Mouse (Mus musculus) adrenal gland, postnatal 14 days (tissue): ENCODE data around the gene Anapc13. TPM values are rescaled to one million over a fixed set of nuclear protein-coding genes. Genes with fewer than 3 reads are reported as not detected.

Source experiments
- DNase-seq: peaks from one replicate; pipeline ENCODE4 v3.0.0; 2021; ENCODE audit warnings: mixed read lengths
- total RNA-seq: library from RNA; stranded (reverse); gene quantifications from 2 replicates; pipeline ENCODE4 v1.2.3, GENCODE M21; 2021

The Anapc13 gene
- total RNA-seq, 1 experiment from 2014 or later, result 307 TPM

DNA sequence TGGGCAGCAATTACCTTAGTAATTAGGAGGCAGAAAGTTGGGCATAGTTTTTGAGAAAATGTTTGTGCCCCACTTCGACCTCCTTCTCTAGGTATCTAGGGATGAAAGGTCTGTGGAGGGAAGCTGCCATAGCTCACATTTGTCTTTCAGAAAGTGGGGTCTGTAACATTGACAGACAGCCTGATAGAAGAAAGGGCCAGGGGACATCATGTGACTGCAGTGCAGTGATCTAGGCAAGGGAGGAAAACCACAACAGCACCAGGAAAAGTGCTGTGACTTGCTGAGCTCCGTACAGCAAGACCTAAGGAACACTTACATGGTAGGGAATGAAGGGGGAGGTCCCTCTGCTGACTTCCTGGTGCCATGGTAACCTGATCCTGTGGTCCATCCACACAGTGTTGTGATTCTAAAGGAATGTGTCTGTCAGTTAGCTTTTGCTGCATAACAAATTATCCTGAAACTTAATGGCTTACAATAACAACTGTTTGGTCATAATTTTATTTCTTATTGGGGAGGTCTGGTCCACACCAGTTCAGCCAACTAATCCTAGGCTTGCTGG is 5.6 kb downstream of the Anapc13 start:
- no peak for DNase-seq

DNA sequence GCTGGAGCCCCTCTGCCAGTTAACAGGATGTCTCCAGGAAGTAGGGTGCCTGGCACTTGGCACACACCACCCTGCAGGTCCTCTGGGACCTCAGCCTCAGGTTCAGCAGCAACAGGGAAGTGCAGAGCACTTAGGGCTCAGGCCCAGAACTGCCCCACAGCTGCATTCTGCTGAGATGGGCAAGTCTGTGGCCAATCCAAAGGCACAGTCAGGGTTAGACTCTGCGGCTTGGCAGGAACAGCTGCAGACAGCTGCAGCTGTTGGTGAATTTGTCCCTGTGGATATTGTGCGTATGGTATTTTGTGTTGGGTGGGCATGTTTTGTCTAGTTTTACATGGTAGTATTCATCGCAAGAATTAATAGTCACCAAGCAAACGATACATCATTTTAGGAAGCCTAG is 6.1 kb downstream of the Anapc13 start:
- no peak for DNase-seq

DNA sequence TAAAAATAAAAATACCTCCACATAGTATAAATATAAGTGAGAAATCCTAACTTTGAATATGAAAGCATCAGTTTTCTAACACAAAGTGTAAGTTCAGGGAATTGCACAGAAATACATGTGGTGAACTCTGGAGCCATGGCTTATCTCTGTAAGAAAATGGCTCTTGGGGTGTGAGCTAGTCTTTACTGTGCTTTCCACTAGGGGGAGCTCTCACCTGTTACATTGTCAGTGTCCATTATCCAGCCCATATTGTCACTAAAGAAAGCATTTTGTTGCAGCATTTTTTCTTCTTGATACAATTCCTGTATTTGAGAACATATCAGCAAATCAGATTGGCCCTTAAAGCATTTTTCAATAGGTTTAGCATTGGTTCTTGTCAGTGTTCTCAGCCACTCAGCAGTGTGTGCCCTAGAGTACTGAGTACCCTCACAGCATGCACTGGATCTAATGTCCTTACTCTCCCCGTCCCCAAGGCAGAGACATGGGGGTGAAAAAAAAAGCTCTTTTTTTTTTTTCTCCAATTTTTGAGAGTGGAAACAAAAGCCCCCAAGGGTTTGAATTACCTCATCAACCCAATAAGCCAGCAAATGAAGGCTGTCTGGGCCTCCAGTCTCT is 6.9 kb downstream of the Anapc13 start:
- peak; percentile 74 for DNase-seq

DNA sequence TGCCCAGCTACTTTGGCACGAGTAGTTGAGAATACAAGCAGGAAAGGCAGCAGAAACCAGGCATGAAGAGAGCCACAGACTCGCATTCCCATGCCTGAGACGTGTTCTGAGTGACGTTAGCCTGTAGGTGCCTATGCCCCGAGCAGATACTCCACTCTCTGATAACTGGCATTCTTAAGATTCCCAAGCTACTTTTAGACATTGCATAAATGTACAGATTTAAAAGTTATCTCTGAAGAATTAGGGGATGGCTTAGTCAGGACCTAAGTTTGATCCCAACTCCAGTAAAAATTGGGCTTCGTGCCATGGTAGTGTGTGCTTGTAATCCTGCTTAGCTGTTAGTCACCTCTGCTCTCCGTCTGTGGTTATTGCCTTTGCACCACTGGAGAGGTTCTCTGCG is 8.4 kb downstream of the Anapc13 start:
- DNase-seq, result no peak

DNA sequence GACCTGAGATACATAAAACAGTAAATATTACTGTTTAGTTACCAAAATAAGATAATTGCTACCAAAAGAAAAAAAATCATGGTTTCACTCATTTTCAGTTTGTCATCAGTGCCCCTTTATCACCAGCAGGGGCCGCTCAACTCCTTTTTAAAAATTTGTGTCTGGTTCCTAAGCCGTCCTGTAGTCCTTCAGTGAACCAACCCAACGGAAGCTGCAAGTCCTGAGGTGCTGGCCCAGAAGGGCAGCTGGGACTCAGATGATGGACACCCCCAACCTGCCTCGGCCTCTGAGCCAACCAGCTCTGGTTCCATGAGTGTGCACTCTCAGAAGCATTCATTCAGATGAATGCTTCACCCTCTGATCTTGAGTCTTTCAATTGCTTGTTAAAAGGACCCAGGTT is 10.5 kb downstream of the Anapc13 start:
- peak; percentile 79 for DNase-seq

DNA sequence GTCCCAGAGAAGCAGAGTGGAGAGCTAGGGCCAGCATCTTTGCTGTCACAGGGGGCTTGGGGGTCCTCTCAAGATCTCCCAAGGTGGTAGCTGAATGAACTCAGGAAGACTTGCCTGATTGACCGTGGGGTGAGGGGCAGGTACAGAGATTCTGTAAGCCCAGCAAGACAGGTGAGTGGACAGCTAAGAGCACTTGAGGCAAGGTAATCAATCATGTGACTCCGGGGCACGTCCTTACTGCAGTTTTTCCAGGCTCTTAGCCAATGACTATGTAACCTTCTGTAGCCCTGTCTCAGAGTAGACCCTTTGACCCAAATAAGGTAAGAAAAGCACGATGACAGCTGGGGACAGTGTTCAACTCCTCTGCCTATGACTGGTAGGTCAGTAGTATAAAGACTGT is 11.0 kb downstream of the Anapc13 start:
- no peak for DNase-seq

DNA sequence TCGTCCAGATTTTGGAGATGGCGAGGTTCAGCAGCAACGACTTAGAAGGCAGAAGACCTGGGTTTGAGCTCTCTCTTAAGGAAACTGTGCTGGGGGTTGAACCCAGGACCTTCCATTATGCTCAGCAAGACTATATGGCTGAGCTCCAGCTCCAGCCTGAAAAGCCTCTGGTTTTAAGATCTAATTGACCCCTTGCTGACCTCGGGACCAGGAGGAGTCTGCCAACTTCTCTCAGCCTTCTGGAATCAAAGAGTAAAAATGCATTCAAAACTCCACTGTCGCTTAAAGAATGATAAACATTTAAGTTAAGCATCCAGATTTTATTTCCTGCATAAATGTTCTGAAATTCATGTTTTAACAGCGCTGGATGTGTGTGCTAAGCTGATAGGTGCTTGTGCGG is 12.9 kb downstream of the Anapc13 start:
- DNase-seq, result no peak

DNA sequence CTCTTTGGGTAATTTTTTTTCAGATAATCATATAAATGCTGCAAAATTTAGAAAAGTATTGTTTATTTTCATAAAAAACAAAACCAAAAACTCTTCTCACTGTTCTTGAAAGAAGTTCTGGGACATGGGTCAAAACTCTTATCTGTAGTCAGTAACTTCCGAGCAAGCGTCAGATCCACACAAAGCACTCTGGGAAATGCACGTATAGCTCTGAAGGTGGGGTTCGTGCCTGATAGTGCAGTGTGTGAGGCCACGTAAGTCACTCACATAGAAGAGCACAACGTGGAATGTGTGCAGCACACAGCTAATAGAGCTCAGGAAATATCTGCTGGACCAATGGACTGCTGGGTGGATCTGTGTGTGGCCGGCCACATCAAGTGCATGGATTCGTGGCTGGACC is 13.4 kb downstream of the Anapc13 start:
- no peak for DNase-seq

DNA sequence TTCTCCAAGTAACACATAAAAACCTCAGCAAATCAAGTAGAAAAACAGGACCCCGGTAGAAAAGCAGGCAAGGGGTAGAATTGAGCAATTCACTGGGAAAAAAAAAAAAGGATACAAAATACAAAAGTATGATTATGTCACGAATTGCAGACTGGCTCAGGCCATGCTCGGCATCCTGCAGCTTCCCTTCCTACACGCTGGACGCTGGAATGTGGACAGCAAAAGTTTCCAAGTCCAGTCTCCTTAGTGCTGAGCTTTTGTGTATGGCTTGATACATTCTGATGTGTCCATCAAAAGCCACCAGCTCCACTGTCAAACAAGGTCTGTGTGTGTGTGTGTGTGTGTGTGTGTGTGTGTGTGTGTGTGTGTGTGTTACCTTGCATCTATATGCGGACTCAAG is 15.4 kb downstream of the Anapc13 start:
- no peak for DNase-seq

DNA sequence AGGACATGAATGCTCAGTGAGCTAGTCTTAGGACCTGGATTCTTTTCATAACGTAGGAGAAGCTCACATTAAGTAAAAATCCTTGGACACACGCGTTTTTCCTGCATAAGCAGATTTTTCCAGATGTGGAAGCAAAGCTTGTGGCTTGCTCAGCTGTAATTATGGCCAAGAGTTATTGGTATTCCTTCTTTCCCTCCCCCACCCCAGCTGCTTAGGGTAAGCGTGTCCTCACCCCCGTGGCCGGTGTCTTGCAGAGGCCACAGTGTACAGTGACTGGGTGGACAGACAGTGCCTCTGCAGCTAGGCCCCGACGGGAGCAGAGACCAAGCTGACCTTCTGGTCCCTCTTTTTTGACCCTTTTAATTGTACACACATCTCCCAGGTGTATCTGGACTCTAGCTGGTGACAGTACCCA is 17.0 kb downstream of the Anapc13 start:
- no peak for DNase-seq

DNA sequence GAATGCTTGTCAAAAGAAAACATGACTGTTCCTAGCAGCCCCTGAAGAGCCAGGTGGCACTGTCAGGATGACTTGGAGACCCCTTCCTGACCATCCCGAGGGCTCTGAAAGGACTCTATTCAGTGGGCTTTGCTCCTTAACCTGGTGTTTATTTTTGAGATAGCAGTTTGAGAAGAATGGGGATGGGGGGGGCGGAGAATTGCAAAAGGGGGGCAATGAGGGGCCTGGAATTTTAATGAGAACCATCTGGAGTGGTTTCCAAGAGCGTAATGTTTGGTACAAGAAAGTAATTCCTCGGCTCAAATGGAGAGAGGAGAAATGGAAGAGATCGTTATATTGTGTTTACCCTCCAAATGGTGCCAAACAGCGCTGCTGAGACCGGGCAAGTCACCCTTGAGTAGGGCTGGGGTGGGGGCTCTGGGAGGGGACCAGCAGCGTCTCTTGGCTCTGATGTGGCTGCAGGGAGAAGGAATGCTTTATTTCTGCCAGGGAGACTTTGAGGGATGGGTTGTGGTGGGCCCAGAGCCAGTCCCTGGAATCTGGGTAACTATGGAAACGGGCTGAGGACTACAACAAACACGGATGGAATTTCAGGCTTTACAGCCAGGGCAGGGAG is 17.5 kb downstream of the Anapc13 start:
- DNase-seq, result peak; percentile 78

DNA sequence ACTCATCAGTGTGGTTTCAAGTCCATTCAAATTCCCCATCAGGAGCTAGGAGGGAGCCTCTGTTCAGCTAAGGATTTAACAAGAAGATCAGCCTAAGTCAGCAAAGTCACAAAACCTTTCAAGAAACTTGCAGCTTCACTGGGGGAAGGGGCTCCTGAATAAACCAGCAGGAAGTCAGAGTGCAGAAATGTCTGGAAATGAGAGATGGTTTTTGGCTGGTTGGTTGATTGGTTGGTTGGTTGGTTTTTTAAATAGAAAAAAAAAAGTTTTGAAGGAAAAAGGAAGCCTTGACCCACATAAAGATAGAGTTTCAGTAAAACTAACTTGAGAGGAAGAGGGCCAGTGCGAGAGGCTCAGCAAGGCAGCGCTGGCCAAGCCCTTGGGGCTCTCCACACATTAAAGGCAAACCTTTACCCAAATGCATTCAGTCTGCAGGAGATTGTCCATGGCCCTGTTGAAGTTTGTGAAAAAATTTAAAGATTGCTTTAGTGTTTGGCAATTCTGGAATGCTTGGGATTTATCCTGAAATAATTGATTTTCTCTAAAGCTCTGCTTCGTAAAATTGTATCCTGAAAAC is 19.1 kb downstream of the Anapc13 start:
- DNase-seq, result no peak

DNA sequence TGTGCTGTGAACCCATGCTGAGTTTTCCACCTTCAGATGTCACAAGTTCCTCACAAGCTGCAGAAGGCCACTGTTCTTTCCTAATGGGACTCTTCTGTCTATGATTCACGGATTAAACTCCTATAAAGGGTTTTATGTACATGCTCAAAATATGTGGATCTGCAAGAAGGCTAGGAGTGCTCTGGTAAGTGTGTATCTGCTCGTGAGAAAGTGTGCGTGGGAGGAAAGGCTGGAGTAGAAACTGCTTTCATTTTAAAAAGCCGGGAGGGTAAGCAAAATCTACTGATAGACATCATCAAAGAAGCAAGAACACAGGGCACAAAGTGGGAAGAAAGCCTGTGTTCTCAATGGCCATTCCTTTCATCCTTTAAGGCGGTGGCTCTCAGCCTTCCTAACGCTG is 20.9 kb downstream of the Anapc13 start:
- no peak for DNase-seq

DNA sequence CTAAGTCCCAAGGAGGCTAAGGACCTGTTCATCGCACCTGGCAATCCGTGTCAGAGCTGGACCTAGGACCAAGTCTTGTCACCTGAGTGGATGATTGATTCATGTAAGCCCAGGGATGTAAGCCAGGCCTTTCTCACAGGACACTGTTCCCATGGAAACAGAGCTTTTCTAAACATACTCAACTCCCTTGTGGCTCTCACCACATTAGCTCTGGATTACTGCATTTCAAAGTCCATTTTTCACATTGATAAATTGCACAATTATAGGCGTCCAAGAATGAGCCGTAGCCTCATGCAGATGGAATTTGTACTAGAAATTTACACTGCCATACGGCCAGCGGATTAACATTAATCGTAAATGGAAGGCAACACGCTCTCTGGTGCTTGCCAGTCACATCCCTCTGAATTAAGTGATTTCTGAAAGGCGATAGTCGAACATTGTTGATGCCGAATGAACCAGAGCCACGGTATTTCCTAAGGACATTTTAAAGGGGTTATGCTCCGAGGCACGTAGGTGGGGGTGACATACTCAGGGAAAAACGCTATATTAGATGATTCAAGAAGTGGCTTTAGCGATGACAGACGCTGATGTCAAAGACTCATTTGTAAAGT is 23.9 kb downstream of the Anapc13 start:
- no peak for DNase-seq

DNA sequence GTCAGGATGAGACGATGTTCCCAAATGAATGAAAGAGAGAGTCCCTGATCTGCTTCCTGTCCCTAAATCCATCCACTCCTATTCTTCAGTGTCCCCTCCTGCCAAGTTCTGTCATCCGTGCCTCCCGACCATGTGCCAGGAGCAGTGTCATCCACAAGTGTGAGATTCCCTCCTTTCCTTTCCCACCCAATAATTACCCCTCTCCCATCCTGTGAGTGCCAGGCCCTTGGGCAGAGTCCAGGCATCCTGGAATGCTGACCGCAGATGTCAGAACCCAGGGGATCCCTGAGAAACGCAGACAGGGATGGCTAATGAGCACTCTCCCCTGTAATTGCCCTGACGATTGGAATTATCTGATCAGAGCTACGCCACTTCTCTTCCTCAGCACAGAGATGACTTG is 24.5 kb downstream of the Anapc13 start:
- DNase-seq, result no peak

DNA sequence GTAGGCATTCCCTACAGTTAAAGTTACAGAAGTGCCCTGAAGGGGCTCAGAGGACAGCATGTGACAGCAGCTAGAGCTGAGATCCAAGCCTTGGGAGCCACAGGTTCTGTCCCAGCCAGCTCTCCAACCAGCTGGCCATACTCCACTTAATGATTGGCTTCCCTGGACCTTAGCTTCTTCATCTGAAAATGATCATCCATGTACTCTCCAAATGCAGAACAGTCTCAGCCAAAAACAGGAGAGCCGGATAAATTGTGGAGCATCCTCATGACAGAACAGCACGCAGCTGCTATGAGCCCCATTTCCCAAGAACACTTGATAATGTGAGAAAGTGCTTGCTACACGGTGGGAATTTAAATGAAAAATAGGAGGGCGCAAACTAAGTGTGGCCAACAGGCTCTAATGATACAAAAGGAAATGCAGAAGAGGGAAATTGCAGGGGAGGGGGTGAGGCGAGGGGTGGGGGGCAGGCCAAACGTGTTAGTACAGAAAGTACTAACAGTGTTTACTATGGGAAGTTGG is 25.2 kb downstream of the Anapc13 start:
- DNase-seq, result no peak

DNA sequence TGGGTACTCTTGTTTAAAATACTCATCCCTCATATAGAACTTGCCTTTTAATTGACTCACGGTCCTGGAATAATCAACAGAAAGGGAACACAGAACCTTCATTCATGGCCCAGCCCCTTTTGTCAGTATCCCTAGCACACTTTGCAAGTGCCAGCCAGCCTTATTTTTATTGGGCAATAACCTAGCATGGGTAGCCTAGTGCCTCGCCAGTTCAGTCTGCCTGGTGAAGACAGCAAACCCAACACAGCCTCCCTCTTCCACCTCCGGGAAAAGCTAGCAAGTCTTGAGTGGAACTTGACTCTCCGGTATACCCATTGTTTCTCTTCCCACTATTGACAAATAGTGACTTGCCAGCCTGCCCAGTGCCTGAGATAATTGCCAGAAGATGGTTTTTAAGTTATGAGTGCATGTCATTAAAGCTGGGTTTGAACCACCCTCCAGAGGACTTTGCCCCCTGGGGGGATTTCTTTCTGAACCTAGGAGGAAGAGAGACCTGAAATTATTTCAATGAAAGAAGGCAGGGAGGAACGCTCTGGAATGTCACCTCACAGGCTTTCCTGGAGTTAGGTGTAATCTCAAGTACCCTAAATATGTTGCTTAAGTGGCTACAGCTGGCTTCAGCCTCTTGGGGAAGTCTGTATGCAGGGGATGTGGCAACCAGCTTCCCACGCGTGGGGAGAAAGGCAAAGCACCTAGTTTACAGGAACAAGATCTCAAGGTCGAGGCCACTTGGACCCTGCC is 30.4 kb downstream of the Anapc13 start:
- DNase-seq, result no peak

DNA sequence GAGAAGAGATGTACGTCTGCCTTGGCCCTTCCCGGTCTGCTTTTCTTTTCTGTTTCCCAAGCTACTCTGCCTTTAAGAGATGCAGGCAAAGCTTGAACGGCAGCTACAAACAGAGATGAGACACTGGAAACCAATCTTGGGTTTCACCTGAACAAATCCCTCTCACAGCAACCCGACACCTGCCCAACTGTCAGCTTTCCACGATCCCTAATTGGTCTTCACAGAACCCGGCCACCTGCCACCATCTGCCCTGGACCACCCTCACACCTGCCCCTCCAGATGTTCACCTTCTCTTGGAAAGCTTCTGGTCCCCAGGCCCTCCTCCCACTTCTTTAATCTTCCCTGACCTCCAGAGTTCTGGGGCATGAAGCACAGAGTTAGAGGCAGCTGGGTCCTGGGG is 42.0 kb downstream of the Anapc13 start:
- no peak for DNase-seq

DNA sequence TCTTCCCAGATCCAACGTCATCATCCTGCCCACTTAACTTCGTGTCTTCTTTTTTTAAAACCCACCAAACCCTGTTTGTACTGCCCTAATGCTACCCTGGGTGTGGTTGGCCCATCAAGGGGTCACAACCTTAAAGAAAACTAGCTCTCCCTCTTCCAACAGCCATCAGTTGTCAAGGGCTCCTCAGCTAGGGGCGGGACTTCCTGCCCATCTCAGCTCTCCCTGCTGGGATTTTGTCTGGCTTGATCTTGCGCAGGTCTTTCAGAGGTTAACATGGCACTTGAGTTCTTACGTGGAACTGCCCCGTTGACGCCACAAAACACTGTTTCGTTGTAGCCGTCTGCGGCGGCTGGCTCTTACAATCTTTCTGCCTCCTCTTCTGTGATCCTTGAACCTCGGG is 42.8 kb downstream of the Anapc13 start:
- no peak for DNase-seq

DNA sequence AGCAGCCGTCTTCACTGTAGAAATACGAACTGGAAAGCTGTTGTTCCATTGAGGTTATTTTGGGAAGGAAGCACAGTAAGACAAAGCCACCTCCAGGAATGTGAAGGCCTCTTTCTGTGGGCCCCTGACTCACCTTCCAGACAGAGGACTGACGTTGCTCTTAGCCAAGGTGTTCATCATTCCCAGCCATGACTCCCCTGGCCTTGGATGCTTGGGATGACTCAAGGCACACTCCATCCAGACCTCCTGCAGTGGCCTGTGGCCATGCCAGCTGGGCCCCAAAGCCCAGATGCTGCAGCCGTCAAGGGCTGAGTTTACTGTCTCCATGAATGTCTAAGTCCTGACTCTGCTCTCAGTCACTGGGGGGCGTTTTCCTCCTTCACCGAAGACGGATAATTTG is 47.3 kb downstream of the Anapc13 start:
- peak; percentile 61 for DNase-seq

DNA sequence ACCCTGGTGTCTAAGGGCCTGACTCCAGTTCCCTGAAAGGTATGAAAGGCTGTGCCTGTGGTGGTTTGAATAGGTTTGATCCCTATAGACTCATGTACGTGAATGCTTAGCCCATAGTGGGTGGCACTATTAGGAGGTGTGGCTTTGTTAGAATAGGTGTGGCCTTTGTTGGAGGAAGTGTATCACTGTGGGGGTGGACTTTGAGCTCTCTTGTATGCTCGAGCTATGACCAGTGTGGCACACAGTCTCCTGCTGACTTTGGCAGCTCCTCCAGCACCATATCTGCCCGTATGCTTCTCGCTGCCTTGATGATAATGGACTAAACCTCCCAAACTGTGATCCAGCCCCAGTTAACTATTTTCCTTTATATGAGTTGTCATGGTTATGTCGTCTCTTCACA is 49.8 kb downstream of the Anapc13 start:
- no peak for DNase-seq

DNA sequence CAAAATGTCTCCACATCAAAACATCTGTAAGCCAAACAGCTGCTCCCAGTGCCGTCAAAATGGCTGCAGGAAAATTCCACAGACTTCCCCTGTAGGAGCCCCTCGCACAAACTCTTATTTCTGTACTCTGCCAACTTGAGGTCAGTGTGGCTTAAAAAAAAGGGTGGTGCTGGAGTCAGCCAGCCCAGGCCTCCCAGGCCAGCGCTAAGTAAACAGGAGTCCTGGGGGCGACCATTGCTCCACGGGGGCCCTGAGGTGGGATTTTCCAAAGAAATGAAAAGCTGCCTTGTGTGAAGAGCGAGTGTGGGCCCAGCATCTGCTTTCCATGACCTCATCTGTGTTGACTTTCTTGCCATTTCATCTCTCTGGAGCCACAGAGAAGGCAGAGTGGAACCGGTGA is 55.4 kb downstream of the Anapc13 start:
- DNase-seq, result no peak
